8 mouse cellular contexts compared by ENCODE assay signal in genomic region chr6:136809673-136810072, GRCm38 (mm10). TPM values are rescaled to one million over a fixed set of nuclear protein-coding genes. Genes with fewer than 3 reads are reported as not detected.
DNase-seq lines count a peak whose midpoint lies in the region; ATAC-seq lines count a peak whose summit lies in the region.

No protein-coding gene starts in this region.

- no peak for ATAC-seq in CD4-positive, CD25-positive, alpha-beta regulatory T cell, adult 4 months
- no peak for ATAC-seq in neural tube, embryonic 11.5 days (ENCODE audit: insufficient read depth, low FRiP score, low TSS enrichment)
- ATAC-seq in limb, embryonic 11.5 days (ENCODE audit: insufficient number of reproducible peaks, low FRiP score, low TSS enrichment, low read depth) = no peak
- no peak for ATAC-seq in stomach, embryonic 15.5 days (ENCODE audit: insufficient read depth, low FRiP score, low read depth)

- peak overlapping the region; percentile 93; the same call in 1 of the 2 replicates for H3K4me2 ChIP-seq in neural tube, embryonic 11.5 days (ENCODE audit: low read depth)
- H3K4me2 ChIP-seq in limb, embryonic 11.5 days (ENCODE audit: low read depth, severe bottlenecking) = peak overlapping the region; percentile 90; the same call in 1 of the 2 replicates
- H3K4me2 ChIP-seq in stomach, embryonic 15.5 days = peak overlapping the region; percentile 81

- H3K4me1 ChIP-seq in neural tube, embryonic 11.5 days (ENCODE audit: control insufficient read depth, insufficient read depth, low read length) = peaks cover 5% of the 10 kb centered on the region; the same call in 1 of the 2 replicates
- peaks cover 2% of the 10 kb centered on the region; the same call in 1 of the 2 replicates for H3K4me1 ChIP-seq in limb, embryonic 11.5 days (ENCODE audit: control insufficient read depth, insufficient read depth, low read length)
- H3K4me1 ChIP-seq in stomach, embryonic 15.5 days = peaks cover 15% of the 10 kb centered on the region; the same call in 1 of the 2 replicates

- H3K27me3 ChIP-seq in neural tube, embryonic 11.5 days (ENCODE audit: control insufficient read depth, insufficient read depth, low read length) = no peaks in the 10 kb centered on the region
- no peaks in the 10 kb centered on the region for H3K27me3 ChIP-seq in limb, embryonic 11.5 days (ENCODE audit: control insufficient read depth, insufficient read depth, low read length)
- H3K27me3 ChIP-seq in stomach, embryonic 15.5 days (replicated peaks) = no peaks in the 10 kb centered on the region

- WGBS in neural tube, embryonic 11.5 days = 76% methylated on average over 13 of the region's 13 CpGs
- 77% methylated on average over 13 of the region's 13 CpGs for WGBS in limb, embryonic 11.5 days
- 65% methylated on average over 13 of the region's 13 CpGs for WGBS in stomach, embryonic 15.5 days

- H3K9me3 ChIP-seq in neural tube, embryonic 11.5 days (ENCODE audit: control insufficient read depth, low read length) = no peaks in the 10 kb centered on the region
- no peaks in the 10 kb centered on the region for H3K9me3 ChIP-seq in limb, embryonic 11.5 days (ENCODE audit: control insufficient read depth, low read length)
- no peaks in the 10 kb centered on the region for H3K9me3 ChIP-seq in stomach, embryonic 15.5 days

- H3K4me3 ChIP-seq in neural tube, embryonic 11.5 days (ENCODE audit: low read depth, low read length) = no peak overlapping the region; the same call in 1 of the 2 replicates
- H3K4me3 ChIP-seq in limb, embryonic 11.5 days (ENCODE audit: low read depth, low read length) = peak overlapping the region; percentile 71; the same call in 1 of the 2 replicates
- peak overlapping the region; percentile 76 for H3K4me3 ChIP-seq in stomach, embryonic 15.5 days (replicated peaks)

- peaks cover 11% of the 10 kb centered on the region for H3K36me3 ChIP-seq in neural tube, embryonic 11.5 days (ENCODE audit: control insufficient read depth, insufficient read depth, low read length)
- peaks cover 14% of the 10 kb centered on the region for H3K36me3 ChIP-seq in limb, embryonic 11.5 days (ENCODE audit: control insufficient read depth, insufficient read depth, low read length)
- peaks cover 29% of the 10 kb centered on the region for H3K36me3 ChIP-seq in stomach, embryonic 15.5 days

- no peak overlapping the region for H3K27ac ChIP-seq in neural tube, embryonic 11.5 days (ENCODE audit: low read depth, low read length)
- H3K27ac ChIP-seq in limb, embryonic 11.5 days (replicated peaks; ENCODE audit: low read depth, low read length) = no peak overlapping the region
- H3K27ac ChIP-seq in stomach, embryonic 15.5 days = no peak overlapping the region

- no peak overlapping the region for H3K9ac ChIP-seq in neural tube, embryonic 11.5 days (ENCODE audit: low read length)
- no peak overlapping the region for H3K9ac ChIP-seq in limb, embryonic 11.5 days (ENCODE audit: low read length)
- H3K9ac ChIP-seq in stomach, embryonic 15.5 days = no peak overlapping the region; the same call in 1 of the 2 replicates

- peak; percentile 23 for DNase-seq in CD4-positive, CD25-positive, alpha-beta regulatory T cell, adult 2 months (ENCODE audit: low read depth, low spot score)
- no peak for DNase-seq in neural tube, embryonic 11.5 days (ENCODE audit: low spot score)
- DNase-seq in neural tube, embryonic 10.5 days (ENCODE audit: extremely low spot score, low spot score) = no peak
- no peak for DNase-seq in limb, embryonic 11.5 days (ENCODE audit: low spot score)
- DNase-seq in cerebellum, adult 9-11 months = no peak
- no peak for DNase-seq in kidney, adult 11 months

RNA-seq across cellular contexts. Expression of gene H2afj, which starts 1.6 kb away (rescaled TPM):
- 10 to 100 TPM; 73.4 to 92.2 TPM for polyA plus RNA-seq in CD4-positive, CD25-positive, alpha-beta regulatory T cell, adult 4 months (2017; shearing (Covaris generic))
- 81.5 and 88.1 TPM in 2 replicates for polyA plus RNA-seq in neural tube, embryonic 11.5 days (2014; fragmentation: Nextera tagmentation; extraction: Ambion mirVana)
- polyA plus RNA-seq in limb, embryonic 11.5 days (2014; fragmentation: Nextera tagmentation; extraction: Ambion mirVana) = 78.5 and 79.9 TPM in 2 replicates
- polyA plus RNA-seq in stomach, embryonic 15.5 days (2015; fragmentation: Nextera tagmentation; extraction: Ambion mirVana) = 166 and 190 TPM in 2 replicates

RNA-seq across cellular contexts. Expression of gene Hist4h4, which starts 5.5 kb away (rescaled TPM):
- polyA plus RNA-seq in CD4-positive, CD25-positive, alpha-beta regulatory T cell, adult 4 months (2017; shearing (Covaris generic)) = 1 to 10 TPM; 1.0 to 1.7 TPM
- 0.61 and 1.0 TPM in 2 replicates for polyA plus RNA-seq in neural tube, embryonic 11.5 days (2014; fragmentation: Nextera tagmentation; extraction: Ambion mirVana)
- 0.92 and 0.96 TPM in 2 replicates for polyA plus RNA-seq in limb, embryonic 11.5 days (2014; fragmentation: Nextera tagmentation; extraction: Ambion mirVana)
- polyA plus RNA-seq in stomach, embryonic 15.5 days (2015; fragmentation: Nextera tagmentation; extraction: Ambion mirVana) = 0.49 and 0.72 TPM in 2 replicates

RNA-seq across cellular contexts. Expression of gene BC049715, which starts 17.8 kb away (rescaled TPM):
- 1 to 10 TPM; 2.1 to 5.2 TPM for polyA plus RNA-seq in CD4-positive, CD25-positive, alpha-beta regulatory T cell, adult 4 months (2017; shearing (Covaris generic))
- 0.94 and 1.3 TPM in 2 replicates for polyA plus RNA-seq in neural tube, embryonic 11.5 days (2014; fragmentation: Nextera tagmentation; extraction: Ambion mirVana)
- 1.8 and 2.7 TPM in 2 replicates for polyA plus RNA-seq in limb, embryonic 11.5 days (2014; fragmentation: Nextera tagmentation; extraction: Ambion mirVana)
- 1.2 and 1.5 TPM in 2 replicates for polyA plus RNA-seq in stomach, embryonic 15.5 days (2015; fragmentation: Nextera tagmentation; extraction: Ambion mirVana)

RNA-seq across cellular contexts. Expression of gene Wbp11, which starts 18.4 kb away (rescaled TPM):
- 10 to 100 TPM; 58.3 to 63.6 TPM for polyA plus RNA-seq in CD4-positive, CD25-positive, alpha-beta regulatory T cell, adult 4 months (2017; shearing (Covaris generic))
- polyA plus RNA-seq in neural tube, embryonic 11.5 days (2014; fragmentation: Nextera tagmentation; extraction: Ambion mirVana) = 150 and 154 TPM in 2 replicates
- polyA plus RNA-seq in limb, embryonic 11.5 days (2014; fragmentation: Nextera tagmentation; extraction: Ambion mirVana) = 169 and 183 TPM in 2 replicates
- 83.7 and 93.7 TPM in 2 replicates for polyA plus RNA-seq in stomach, embryonic 15.5 days (2015; fragmentation: Nextera tagmentation; extraction: Ambion mirVana)

RNA-seq across cellular contexts. Expression of gene Smco3, which starts 25.6 kb away (rescaled TPM):
- polyA plus RNA-seq in CD4-positive, CD25-positive, alpha-beta regulatory T cell, adult 4 months (2017; shearing (Covaris generic)) = not detected
- polyA plus RNA-seq in neural tube, embryonic 11.5 days (2014; fragmentation: Nextera tagmentation; extraction: Ambion mirVana) = 0.50 and 1.0 TPM in 2 replicates
- polyA plus RNA-seq in limb, embryonic 11.5 days (2014; fragmentation: Nextera tagmentation; extraction: Ambion mirVana) = not detected in 2 replicates
- polyA plus RNA-seq in stomach, embryonic 15.5 days (2015; fragmentation: Nextera tagmentation; extraction: Ambion mirVana) = 1.0 and 1.9 TPM in 2 replicates
